Mouse (Mus musculus) T-helper 1 cell (primary cell): ENCODE measurements at regions not wholly inside any gene's neighbourhood (a gene's known extent, or its start where the extent isn't known, plus 50 kb on each side); places are given as distances from the start of the nearest gene placed in this dataset.
"Not testable (repeated sequence)": the region's sequence is repeated elsewhere in the genome, so short reads cannot be mapped to it uniquely, and the experiment has no call there.

Source experiments
- in situ Hi-C: fragments of 300-600 bp; cut with MboI, MseI; formaldehyde crosslinking; loops from one replicate; pipeline ENCODE4 v1.15.1; 2025; ENCODE audit warnings: high pct_unique_total_duplicates

DNA sequence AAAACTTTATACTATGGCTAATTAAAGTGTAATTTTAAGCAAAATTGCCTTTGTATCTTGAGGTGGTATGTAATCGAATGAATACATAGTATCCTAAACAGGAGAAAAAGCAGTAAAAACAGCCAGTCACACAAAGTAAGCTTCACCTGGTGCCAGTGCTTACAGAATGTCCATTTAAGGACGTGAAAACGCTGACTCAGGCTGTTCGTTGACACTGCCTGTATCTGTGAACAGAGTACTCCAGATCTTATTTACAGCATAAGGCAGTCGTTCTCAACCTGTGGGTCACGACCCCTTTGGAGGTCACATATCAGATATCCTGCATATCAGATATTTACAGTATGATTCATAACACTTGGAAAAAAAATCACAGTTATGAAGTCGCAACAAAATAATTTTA, 194.8 kb downstream of the Wdr20rt start:
- in situ Hi-C loops, result no loop called here

DNA sequence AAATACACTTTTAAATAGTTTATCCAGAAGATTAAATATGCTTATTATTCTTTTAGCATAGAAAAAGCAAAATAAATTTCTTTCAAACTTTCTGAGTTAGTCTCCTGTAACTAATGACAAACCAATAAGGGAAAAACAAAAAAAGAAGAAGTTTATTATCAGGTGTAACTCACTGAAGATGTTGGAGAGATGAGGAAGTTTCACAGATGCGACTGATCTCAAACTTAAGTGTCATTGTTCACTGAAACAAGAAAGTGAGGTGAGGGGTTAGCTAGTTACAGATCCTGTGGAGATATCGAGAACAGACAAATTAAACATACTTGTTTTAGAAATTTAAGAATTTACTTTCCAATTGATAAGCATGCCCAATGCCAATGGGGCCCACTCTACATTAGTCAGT, 199.2 kb downstream of the Wdr20rt start:
- in situ Hi-C loops, result no loop called here

DNA sequence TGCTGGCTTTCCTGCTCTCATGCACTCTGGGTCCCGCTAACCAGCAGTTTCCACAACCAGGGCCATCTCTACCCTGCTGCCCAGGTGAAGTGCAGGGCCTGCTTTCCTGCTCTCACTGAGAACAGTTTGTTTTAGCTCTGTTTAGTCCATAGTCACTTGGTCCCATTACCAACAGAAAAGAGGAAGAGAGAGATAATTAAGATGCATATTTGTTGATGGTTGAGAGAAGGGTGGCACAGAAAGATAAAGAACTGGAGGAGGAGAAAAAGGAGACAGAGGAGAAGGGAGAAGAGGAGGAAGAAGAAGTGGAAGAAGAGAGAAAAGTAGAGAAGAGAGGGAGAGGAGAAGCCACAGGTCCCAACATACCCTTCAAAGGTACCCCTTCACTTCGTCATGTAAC, 200.1 kb downstream of the Wdr20rt start:
- in situ Hi-C loops, result no loop called here

DNA sequence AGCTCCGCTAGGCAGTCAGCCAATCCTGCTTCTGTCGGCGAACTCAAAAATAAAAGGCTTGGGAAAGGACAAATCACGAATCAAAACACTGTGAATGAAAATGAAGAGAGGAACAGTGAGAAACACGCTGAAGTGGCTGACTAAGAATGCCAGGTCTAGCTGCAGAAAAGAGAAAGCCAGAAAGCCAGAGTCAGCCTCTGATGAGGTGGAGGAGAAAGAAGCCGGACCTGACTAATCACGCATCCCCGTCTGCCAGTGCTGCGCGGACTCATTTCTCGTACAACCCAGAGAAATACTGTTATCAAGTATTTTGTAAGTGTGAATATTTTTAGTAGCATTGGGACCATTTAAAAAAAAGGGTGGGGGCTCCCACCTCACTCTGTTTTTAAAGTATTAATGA, 201.6 kb downstream of the Wdr20rt start:
- in situ Hi-C loops, result no loop called here

DNA sequence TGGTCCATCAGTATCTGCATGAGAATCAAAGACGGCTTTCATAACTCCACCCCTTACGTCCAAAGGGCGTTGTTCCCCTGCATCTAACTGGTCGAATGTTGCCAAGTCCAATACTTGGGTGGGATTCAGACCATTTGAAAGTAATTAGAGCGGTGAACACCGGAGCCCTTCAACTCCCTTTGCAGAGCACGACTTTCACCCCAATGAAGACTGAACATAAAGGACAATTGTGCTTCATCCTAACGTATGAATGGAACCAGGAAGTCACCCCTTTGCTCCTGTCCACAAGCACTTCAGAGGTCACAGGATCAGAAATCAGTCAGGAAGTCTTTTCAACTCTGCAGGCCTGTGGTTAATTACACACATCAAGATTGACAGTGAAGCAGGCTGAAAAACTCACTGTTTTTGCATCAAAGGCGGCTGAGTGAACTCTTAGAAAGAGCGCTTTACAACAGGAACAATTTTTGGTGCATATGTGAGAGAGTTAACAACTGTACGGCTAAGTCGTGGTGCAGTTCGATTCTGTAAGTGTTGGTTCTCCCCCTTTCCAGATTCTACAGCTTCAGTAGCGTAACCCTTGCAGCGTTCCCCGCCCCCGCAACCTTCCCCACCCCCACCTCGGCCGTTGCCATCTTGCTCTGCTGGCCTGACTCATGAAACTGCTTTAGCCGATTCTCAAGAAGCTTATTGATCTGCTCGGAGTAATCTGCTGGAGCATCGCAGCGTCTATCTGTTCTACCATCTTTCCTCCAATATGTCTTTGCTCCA, 203.1 kb downstream of the Wdr20rt start:
- in situ Hi-C loops, result no loop called here

DNA sequence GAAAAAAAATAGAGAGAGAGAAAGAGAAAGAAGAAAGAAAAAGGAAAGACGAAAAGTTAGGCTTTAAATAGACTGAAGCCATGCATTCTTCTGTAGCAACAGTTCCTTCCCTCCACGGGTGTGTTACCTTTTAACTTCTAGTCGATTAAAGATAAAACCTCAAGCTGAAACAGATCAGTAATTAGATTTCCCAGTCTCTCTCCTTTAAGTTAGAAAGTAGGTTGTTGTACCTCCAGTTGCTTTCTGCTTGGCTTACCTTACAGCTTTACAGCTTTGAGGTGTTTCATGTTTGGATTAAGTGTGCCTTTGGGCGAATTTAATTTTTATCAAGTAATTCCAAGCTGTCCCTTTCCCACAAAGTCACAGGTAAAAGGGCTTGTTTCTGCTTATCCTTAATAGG, 225.5 kb downstream of the Wdr20rt start:
- in situ Hi-C loops, result no loop called here

DNA sequence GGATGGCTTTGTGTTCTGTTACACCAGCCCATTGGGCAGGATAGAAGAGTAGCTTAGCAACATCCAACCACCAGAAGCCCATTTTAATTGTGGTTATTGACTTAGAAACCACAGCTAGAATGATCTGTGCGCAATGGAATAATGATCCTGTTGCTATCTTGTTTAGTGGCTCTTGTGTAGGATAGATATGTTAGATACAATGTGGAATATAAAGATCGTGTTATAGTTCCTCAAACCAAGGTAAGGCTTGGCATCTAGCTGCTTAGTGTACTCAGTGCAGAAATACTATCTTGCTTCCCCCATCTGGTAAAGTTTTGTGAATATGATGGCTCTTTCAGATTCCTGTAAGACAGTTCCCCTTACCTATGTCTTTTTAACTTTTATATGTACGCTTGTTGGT, 230.4 kb downstream of the Wdr20rt start:
- in situ Hi-C loops, result no loop called here

DNA sequence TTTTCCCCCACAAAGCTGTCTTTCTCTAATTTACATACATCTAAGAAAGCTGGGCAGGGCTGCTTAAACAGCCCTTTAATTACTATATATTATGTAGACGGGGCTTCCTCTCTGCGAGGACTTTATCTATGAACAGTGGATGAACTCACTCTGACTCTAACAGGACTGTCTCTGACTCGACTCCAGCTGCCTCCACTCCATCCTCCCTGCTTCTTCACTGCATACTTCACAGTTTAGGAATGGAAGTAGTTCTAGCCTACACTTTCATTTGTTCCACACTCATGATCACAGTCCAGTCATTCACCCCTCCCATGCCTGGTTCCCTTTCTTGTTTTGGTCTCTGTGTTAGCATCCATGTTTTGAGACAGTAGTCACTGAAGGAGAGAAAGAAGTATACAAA, 231.6 kb downstream of the Wdr20rt start:
- in situ Hi-C loops, result no loop called here

DNA sequence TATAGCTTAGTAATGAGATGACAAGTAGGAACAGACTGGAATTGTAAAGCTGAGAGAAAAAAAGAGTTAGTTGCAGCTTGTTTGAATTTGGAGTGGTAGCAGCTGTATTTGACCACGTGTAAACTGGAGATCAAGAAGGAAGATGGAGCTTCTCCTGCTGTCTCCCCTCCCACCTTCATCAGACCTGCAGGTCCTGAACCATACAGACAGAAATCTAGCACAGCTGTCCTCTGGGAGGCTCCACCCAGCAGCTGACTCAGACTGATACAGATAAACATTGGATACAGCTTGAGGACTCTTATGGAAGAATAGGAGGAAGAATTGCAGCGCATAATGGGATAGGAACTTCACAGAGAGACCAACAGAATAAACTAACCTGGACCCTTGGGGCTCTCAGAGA, 238.9 kb downstream of the Wdr20rt start:
- in situ Hi-C loops, result no loop called here

DNA sequence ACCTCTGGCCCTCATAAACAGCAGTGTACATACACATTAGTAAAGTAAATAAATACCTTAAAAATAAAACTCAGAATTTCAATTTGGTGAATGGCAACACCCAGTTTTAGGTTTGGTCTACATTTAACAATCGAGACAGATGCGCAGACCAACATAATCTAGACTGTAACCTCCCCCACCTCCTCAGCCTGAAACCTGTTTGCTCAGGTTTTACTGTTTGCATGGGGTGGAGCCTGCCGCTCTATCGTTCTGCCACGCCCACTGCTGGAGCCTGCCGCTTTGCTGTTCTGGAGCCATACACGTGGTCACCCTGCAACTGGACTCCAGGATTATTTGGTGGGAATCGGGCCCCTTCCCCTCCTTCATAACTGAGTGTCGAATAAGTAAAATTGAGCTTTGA, 253.4 kb downstream of the Wdr20rt start:
- in situ Hi-C loops, result not testable (repeated sequence)

DNA sequence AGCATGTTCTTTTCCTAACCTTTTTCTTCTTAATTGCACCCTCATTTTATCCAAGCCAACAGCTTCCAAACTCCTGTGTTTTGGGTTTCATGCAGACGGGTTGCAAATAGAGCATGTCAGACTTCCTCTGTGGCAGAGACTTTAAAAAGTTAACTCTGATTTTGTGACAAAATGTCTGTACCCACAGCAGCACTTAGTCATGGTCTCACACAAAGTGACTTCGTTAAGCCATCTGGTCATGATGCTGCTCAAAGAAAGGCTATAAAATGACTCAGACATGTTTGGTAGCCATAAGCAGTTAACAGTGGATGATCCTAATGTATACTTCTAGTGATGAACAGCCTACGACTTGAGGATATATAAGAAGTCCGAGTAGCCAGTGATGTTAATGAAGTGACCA, 255.5 kb downstream of the Wdr20rt start:
- in situ Hi-C loops, result no loop called here

DNA sequence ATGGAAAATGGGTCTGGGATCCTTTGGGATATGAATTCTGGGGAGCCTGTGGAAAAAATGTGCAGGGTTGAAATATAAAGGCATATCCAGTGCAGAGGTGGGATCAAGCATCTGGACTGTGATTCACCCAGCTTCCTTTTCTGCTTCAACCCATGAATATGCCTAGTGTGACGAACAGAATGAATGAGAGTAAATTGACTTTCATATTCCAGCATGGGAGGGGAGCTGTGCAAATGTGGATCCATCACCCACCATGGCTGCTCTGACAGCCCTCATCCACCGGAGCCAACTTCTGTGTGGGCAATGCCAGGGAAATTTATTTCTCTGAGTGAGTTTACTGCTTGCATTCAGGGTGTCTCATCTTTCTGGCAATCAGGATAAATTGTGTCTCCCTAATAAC, 265.8 kb downstream of the Wdr20rt start:
- in situ Hi-C loops, result no loop called here

DNA sequence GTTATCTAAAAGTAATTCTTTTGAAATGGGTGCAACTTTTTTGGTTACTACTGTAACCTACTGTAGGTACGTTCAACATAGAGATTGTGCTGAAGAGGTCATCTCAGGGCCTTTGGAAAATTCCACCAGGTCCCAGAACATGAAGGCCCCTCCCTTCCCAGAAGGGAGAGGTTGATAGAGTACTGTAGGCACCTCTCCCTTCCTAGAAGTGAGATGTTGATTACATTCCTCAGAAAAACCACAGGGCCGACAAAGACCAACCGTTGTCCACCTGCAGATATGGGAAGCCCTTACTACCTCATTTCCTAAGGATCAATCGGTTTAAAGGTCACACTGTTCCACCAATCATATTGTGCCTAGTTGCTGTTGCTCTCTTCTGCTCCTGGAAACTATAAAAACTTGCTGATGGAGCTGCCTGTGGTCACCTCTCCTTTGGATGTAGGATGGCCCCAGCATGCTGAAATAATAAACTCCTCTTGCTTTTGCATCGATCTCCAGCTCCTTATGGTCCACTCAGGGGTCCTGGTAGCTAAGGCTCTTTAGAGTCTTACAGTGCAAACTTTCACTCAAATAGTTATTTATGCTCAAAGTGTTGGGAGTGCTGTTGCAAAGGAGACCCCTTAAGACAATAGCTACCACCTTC, 269.2 kb downstream of the Wdr20rt start:
- in situ Hi-C loops, result no loop called here

DNA sequence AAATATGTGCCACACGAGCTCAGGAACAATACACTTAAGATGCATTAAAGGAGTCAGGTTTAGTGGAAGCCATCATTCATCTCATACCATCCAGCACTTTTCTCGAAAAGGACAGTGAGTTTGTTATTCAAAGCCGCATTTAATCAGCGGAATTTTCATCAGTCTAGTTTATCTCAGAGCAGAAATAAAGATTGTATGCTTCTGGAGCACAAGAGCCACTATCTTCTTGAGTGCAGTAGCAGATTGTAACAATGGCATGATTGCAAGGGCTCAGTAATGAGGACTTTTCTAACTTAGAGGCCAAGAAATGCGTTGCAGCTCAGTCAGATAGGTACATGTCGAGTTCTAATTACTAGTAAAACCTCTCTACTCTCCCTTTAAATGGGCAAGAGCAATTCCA, 271.3 kb downstream of the Wdr20rt start:
- in situ Hi-C loops, result no loop called here

DNA sequence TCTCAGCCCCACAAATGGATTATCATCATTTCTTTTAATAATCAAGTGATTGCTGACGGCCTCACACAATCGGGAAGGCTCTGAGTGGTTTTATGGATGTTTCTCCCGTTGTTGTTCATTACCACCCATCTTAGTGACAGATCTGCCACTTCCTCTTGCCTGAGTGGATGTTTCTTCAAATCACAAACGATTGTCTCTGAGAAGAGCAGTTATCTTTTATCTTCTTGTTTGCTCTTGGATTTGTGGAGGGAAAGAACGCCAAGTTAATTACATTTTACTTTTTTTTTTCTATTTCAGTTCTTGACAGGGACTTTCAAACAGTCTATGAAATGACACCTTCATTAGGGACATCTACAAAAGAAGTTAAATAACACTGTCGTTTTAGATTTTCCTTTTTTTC, 272.3 kb downstream of the Wdr20rt start:
- in situ Hi-C loops, result no loop called here

DNA sequence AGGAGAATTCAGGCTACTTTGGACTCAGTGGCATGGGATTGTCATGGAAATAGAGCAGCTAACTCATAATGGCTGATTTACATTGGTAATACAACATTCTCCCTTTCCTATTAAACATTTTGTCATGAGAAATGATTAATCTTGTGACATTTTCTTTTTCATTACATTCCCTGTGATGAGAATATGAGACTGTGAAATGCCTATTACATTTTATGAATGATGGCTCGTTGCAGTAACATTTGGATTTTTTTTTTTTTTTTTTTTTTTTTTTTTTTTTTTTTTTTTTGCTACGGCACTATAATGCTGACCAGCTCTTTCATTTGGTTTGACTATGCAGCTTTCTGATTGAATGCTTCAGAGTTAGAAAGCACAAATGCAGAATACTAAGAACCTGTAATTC, 276.1 kb downstream of the Wdr20rt start:
- in situ Hi-C loops, result no loop called here

DNA sequence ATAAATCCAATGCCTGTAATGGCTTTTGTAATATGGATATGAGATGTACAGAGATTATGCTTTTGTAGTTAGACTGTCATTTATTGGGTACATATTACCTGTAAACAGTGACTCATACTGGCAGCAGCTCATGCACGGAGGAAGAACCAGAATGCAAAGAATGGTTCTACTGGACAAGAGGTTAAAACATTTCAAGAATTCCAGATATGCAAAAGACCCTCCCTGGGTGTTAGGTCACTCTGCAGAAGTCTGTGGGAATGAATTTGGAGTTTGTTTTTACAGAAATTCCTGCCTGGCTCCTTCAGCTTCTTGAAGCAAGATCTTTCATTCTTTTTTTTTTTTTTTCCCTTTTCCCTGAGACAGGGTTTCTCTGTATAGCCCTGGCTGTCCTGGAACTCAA, 276.7 kb downstream of the Wdr20rt start:
- in situ Hi-C loops, result no loop called here

DNA sequence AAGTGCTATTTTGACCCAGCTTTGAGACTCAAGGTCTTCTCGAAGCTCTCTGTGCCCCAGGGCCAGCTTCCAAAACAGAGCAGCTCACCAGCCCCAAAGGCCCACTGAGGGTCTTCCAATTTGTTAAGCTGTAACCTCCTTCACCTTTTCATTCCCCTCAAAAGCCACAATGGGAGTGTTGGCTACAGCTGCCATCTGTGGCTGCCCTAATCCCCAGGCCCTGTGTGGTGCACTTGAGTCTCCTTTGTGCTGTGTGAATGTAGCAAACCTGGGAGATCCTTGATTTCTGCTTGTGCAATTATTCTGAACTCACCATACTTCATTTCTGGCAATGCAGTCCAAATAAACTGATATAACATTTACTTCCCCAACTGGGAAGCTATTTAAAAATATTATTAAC, 287.8 kb downstream of the Wdr20rt start:
- in situ Hi-C loops, result no loop called here

DNA sequence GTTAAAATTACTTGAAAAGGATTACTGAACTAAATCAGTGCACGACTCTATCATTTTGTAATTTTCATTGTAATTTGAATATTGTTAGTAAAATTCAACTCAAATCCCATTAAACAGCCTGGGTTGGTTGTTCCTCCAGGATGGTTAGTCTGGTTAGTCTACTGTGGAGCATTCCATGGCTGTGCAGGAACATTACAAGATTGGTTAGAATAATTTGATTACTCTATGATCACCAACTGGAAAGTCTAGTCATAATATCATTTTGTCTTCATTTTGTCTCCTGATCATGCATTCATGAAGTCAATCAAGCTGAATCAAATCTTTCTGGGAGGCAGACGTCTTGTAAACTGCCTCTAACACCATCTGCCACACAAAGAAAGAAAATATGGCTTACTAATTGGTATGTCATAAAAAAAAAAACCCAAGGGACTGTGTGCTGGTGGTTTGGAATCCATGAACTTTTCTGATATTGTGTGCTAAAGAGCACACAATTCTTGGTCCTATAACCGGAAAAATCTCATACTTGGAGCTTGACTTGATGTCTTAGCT, 308.9 kb downstream of the Wdr20rt start:
- in situ Hi-C loops, result no loop called here

DNA sequence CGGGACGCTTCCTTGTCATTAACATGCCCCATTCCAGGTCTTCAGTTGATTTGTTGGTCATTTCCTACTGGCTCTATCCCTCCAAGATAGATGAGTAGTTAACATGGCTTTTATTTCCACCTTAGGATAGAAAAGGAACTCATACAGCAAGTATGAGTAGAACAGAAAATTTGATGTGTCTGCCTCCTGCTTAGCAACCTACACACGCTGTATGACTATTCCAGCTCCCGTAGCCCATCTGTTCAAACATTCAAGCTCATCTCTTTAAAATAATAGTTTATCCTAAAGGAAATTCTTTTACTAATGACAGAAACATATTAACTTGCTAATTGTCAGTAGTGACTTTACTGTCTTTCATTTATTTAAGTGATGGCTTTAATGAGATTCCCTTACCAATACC, 323.0 kb downstream of the Wdr20rt start:
- in situ Hi-C loops, result no loop called here

DNA sequence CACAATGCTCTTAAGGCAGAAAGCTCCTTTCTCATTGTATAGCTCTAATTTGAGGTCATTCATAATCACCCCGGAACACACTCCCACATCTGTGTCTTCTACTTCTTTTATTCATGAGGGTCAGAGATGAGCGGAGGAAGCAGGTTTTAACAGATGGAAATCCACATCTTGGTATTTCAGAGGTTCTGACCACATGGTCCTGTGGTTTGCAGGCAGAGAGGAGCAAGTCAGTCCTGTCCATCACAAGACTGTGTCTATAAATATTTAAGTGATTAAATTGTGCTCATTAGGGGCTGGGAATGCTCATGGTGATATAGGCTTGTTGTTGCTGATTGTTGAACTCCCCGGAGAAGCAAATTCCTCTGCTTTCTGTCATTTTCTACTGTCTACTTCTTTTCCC, 326.9 kb downstream of the Wdr20rt start:
- in situ Hi-C loops, result no loop called here

DNA sequence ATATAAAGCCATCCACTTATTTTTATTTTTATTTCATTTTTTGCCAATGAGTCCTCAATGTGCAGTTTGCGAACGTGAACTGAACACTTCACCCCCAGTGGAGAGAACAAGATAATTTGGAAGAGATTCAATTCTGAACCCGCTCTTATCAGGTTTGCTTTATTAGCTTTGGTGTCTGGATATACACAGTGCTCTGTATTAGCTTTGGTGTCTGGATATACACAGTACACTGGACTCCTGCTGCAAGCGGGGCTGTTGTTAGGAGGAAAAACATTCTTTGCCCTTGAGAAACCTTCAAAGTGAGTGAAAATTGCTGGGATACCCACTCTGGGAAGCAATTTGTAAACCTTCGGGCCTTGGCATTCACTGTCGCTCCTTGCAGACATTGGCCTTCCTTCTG, 333.7 kb downstream of the Wdr20rt start:
- in situ Hi-C loops, result no loop called here

DNA sequence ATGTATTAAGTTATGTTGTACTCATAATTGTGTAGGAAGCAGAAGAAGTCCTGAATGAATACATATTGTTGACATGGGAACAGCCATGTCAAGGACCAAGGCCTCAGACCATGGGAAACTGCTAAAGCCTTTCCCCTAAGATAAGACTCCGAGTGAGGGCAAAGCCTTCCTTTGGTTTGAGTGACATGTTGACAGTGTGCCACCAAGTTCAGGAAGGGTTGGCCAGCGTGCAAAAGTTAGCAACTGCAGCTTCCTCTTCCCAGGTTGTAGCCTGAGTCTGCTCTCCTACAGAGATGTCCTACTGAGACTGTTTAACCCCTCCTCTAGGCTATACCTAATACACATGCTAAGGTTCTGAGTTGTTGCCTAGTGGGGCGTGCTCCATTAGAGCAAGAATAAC, 334.5 kb downstream of the Wdr20rt start:
- in situ Hi-C loops, result no loop called here
